Mouse (Mus musculus): ENCODE data around the gene Papss1.

DNA sequence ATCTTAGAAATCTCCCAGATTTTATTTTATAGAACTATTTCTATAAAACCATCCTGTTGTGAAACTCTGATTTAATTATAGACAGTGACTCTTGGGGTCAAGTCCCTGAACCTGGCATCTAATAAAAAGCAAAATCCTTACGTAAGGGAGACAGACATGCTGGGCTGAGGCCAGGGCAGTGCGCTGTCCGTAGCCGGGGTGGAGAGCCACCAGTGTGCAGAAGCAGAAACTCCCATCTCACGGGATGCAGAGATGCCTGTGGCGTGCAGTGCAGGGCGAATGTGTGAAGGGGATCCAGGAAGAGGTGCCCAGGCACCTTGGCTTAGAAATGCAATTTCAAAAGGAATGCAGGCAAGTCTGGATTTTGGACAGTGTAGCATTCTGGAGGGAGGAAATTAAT, 73.6 kb downstream of the Papss1 start:
- TF ChIP-seq CTCF (conservative IDR thresholded peaks at IDR 0.05; ENCODE audit: insufficient read depth, insufficient read length, low read depth, low read length), result no peak
- no peak for TF ChIP-seq POLR2A (IDR thresholded peaks at IDR 0.05; ENCODE audit: low read depth, low read length)
